Mouse (Mus musculus): Measurements from ENCODE around the gene Tet2.
A peak's percentile ranks its signal among the peaks of the same experiment; 100 is the strongest.
"Not testable (repeated sequence)": the region's sequence is repeated elsewhere in the genome, so short reads cannot be mapped to it uniquely, and the experiment has no call there.

Tet2 gene

DNA sequence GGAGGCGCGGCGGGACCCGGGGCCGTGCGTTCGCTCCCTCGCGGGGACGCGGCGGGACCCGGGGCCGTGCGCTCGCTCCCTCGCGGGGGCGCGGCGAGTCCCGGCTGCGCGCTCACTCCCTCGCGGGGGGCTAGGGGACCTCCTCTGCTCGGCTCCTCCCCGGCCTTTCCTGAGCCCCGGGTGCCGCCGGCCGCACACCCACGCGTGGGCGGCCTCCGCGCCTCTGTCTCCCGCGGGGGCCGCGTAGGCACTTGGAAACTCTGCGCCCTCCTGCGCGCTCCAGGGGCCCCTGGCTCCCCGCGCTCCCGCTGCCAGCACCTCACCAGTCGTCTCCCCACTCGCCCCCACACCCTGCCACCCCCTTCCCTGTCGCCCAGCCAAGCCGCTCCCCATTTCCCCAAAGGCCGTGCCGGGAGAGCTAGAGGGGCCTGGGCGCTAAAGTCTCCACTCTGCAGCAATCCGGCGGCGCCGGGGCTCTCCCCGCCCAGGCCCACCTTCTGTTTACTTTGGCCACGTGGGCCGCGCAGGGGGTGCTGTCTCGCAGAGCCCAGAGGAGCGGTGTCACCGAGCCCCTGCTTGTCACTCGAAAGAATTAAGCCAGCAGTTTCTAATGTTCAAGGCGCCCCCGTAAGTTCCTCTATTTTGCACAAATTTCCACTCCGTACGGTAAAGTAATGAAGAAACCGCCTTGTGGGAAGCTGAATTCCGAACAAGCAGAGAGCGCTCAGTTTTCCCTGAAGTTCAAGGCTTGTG lies at the start of gene Tet2:
Gene Tet2 (minus strand): TSS at position 589 of the 753 bp plus-strand sequence.
- peak; percentile 48 for DNase-seq (ENCODE audit: low spot score)

- not testable (repeated sequence) for DNase-seq (ENCODE audit: low spot score)
Observed at GRCm38 (mm10) chr3:133592995-133593394, 48.1 kb upstream of the Tet2 start.

DNA sequence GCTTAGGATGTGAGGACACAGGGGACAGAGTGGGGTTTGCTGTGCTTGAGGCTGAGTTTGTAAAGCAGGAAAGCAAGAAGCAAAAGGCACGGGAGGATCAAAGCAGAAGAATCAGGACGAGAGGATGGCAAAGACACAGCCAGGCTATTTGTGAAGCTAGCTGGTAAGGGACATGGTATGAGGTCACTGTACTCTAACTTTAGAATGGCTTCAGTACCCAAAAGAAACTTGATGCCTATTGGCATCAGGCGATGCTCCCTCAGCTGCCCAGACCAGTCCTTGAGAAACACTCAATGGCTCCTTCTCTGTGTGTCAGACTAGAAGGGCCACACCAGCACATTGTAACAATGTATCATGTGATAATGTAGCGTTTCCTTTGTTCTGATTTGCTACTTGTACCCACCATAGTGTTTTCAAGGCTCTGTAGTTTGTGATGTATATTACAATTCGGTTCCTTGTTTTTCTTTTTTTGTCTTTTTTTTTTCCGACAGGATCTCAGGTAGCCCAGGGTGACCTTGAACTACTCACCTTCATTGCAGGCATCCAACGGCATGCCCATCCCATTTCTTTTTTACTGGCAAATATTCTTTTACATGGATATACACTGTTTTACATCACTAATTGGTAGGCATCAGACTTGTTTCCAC lies 45.7 kb upstream of the Tet2 start:
- DNase-seq (ENCODE audit: low spot score), result no peak

- DNase-seq (ENCODE audit: low spot score), result no peak
Observed at GRCm38 (mm10) chr3:133585010-133585409, 40.1 kb upstream of the Tet2 start.

GRCm38 (mm10) chr3:133583411-133584025 lies 38.6 kb upstream of the Tet2 start:
- DNase-seq (ENCODE audit: low spot score), result no peak

- DNase-seq (ENCODE audit: low spot score), result peak; percentile 21
Observed at GRCm38 (mm10) chr3:133582969-133583368, 38.0 kb upstream of the Tet2 start.

- DNase-seq (ENCODE audit: low spot score), result no peak
Observed at GRCm38 (mm10) chr3:133582096-133582495, 37.2 kb upstream of the Tet2 start.

DNA sequence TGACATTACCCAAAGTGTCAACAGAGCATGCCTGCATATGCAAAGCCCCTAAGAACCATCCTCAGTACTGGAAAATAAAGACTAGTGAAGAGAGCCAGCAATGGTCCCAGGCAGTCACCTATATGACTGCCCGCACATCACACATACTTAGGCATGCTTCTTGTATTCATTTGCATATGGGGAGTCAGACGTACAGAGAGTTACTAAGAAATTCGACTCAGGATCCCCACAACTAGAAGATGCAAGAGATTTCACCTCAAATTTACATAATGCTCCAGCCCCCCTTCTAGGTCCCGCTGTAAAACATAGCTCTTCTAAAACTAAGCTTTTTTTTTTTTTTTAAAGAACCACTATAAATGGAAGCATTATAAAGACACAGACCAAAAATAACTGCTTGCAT lies 36.6 kb upstream of the Tet2 start:
- DNase-seq (ENCODE audit: low spot score), result no peak

DNA sequence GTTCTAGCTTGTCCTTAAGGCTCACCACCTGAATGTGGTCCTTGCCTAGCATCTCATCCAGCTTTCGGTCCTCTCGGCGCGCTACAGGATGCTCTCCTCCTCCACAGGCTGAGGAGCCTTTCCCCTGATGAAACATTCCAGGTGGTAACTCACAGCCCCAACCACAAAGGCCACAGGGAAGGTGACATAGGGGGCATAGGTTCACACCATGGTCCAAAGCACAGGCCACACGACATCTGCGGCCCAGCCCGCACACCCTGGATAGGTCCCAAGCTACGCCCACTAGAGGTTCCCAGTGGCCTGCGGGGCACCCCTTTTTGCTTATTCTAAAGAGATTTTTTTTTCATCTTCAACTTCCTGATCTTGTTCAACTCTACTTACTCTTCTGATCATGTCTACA lies 34.7 kb upstream of the Tet2 start:
- no peak for DNase-seq (ENCODE audit: low spot score)

GRCm38 (mm10) chr3:133579140-133579539 lies 34.2 kb upstream of the Tet2 start:
- DNase-seq (ENCODE audit: low spot score), result no peak

- no peak for DNase-seq (ENCODE audit: low spot score)
Observed at GRCm38 (mm10) chr3:133574969-133575368, 30.0 kb upstream of the Tet2 start.

- no peak for DNase-seq (ENCODE audit: low spot score)
Observed at GRCm38 (mm10) chr3:133571961-133572360, 27.0 kb upstream of the Tet2 start.

- no peak for DNase-seq (ENCODE audit: low spot score)
Observed at GRCm38 (mm10) chr3:133563503-133564205, 18.7 kb upstream of the Tet2 start.

DNA sequence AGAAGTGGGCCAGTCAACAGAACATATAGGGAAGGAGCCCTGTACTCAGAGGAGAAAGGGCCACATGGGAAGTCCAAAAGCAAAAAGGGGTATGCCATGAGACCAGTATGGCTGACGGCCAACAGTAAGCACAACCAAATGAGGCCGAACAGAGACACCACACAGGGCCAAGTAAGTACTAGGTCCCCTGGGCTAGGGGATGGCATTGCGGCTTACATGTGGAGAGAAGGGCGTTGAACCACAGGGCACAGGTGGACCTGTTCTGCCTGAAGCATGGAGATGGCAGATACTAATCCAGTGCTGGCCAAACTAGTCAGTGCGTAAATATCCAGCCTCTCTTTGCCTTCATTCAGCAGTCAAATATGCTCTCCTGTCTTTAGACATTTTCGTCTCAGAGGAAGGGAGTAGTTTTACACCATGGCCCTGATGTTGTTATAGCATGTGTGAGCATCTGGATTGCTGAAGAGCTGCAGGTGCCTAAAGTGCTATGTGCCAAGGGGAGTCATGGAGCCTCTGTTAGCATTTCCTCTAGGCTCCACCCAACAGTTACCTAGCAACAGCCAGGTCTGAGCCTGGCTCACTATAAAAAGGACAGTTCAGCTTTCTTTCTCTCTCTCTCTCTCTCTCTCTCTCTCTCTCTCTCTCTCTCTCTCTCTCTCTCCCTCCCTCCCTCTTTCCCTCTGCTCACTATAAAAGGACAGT lies 14.6 kb upstream of the Tet2 start:
- no peak for DNase-seq (ENCODE audit: low spot score)

DNA sequence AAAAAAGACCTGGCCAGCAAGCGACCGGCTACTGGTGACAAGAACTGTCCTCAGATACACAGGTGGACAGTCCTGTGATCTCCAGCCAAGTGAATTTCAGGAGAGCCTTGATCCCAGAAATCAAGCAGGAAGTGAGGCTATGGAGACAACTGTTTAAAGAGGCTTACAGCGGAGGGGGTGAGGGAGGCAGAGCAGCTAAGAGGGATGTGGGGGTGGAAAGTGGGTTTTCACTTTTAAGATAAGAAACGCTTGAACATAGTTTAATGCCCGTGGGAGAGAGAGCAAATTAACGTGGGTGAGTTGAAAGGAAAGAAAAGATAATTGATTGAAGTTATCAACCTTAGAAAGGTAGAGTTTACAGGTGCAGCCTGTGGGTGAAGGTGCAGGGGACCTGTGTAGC lies 12.7 kb upstream of the Tet2 start:
- no peak for DNase-seq (ENCODE audit: low spot score)

DNA sequence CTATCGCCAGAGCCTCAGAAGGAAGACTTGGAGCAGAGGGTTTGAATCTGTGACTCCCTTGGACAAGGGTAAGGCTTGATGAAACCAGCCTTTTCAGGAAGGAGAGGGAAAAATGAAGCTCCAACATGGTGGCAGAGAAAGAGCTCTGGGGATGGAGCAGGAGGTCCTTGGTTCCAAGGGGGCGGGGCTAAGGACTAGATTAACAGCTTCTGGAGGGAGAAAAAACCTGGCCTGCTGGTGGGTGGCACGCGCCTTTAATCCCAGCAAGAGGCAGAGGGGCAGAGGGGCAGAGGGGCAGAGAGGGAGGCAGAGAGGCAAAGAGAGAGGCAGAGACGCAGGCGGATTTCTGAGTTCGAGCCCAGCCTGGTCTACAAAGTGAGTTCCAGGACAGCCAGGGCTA lies 12.2 kb upstream of the Tet2 start:
- DNase-seq (ENCODE audit: low spot score), result no peak

DNA sequence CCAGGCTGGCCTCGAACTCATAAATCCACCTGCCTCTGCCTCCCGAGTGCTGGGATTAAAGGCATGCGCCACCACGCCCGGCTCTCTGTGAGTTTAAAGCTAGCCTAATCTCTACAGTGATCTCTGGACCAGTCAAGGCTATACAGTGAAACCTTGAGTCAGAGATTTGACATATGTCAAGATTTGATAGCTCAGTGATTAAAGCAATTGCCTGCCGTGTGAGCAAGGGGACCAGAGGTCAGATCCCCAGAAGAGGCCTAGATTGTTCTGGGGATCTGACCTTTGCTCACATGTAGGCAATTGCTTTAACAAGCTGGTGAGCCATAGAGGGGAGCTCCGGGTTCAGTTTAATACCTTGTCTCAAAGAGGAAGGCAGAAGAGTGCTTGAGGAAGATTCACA lies 10.4 kb upstream of the Tet2 start:
- no peak for DNase-seq (ENCODE audit: low spot score)

DNA sequence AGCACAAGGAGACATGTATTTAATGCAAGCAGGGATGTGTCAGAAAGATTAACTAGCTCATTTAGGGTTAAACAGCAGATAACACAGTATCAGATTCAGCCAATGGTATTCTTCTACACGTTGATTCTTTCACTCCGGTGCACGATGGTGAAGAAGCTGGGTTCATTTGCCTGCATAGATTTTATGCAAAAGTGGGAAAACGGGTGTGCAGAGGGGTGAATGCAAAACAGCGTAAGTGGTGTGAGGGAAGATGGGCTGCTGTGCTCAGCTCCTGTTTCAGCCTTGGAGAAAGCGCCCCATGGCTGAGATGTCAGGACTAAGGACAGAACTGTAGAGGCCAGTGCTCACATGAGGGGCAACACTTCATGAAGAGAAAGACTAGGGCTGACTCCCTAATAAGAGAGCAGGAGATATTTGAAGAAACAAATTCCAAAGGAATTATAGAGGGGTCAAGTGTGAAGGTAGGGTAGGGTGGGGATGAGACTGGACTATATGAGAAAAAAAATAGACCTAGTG lies 9.7 kb upstream of the Tet2 start:
- no peak for DNase-seq (ENCODE audit: low spot score)

- DNase-seq (ENCODE audit: low spot score), result no peak
Observed at GRCm38 (mm10) chr3:133554092-133554491, 9.2 kb upstream of the Tet2 start.

DNA sequence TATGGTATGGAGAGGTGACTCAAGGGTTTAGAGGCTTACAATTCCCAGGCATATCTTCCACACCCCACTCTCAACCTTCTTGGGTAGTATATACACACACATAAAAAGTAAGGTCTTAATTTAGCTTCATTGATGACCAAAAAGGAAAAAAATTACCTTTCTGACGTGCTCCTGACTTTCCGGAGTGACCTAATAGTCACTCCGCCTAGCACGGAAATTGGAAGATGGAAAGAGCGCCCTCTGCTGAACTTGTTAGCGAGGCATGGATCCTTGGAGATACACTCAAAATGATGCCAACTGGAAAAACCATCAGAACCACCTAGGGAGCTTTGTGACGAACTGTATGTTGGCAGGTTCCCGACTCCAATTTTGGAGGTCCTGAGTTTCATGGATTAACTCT lies 7.0 kb upstream of the Tet2 start:
- no peak for DNase-seq (ENCODE audit: low spot score)

DNA sequence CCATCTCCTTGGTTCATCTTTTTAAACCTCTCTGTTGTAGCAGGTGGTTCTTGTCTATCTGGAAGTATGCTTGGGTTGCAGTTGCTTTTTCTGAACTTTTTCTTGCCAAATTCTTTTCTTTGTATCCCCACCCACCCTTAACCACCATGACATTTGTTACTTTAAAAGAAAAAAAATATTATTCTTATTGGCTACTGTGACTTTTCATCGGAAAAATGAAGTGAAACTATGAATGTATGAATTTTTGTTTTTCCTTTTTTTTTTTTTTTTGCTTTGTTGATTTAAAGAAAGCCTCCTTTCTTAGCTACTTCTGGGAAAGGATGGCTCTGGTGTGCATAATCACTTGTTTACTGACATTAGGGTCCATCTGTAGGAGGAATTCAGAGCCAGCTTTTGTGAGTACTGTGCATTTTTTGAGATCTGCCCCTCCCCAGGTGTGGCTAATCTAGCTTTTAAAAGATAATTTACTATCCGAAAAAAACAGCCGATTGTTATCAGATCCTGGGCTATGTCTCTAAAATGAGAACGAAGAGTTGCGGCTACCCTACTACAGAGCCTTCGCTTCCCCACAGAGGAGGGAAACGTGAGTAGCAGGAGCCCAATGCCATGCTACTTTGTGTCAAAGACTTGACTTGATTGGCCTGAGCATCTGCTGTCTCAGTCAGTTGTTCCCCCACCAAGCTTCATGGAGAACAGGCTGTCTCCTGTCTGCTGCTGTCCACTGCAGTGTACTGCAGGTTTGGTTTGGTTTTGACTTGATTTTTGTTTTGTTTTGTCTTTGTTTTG lies 4.6 kb upstream of the Tet2 start:
- no peak for DNase-seq (ENCODE audit: low spot score)

Measured in lung, postnatal 25 days (tissue).